Mouse (Mus musculus): Measurements from ENCODE around the gene Itgav.

The Itgav gene

GRCm38 (mm10) chr2:83814009-83814408 lies 89.8 kb downstream of the Itgav start:
- no peak for DNase-seq (ENCODE audit: low spot score)

GRCm38 (mm10) chr2:83816147-83816546 lies 92.0 kb downstream of the Itgav start:
- no peak for DNase-seq (ENCODE audit: low spot score)

- no peak for DNase-seq (ENCODE audit: low spot score)
Observed at GRCm38 (mm10) chr2:83825161-83825560, 101.0 kb downstream of the Itgav start.

GRCm38 (mm10) chr2:83828895-83829539 lies 104.8 kb downstream of the Itgav start:
- DNase-seq (ENCODE audit: low spot score): no peak

DNA sequence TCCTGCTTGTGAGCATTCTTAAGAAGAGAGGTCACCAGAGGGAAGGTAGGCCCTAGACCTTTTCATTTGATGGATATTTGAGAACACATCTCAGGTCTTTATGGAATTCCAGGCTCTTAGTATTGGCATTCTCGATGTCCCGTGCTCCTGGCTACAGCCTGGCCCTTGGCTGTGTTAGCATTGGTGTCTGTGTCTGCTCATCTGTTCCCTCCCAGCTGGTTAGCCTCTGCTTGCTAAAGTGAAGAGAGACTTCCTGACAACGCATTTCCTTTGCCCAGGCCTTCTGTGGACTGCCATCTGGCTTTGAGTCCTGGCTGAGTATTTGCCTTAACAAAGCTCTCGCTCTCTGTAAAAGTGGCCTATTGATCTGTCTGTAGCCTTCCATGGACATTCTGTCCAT lies 108.7 kb downstream of the Itgav start:
- DNase-seq (ENCODE audit: low spot score): no peak

- no peak for DNase-seq (ENCODE audit: low spot score)
Observed at GRCm38 (mm10) chr2:83835313-83836070, 111.3 kb downstream of the Itgav start.

GRCm38 (mm10) chr2:83848495-83848894 lies 124.3 kb downstream of the Itgav start:
- no peak for DNase-seq (ENCODE audit: low spot score)

DNA sequence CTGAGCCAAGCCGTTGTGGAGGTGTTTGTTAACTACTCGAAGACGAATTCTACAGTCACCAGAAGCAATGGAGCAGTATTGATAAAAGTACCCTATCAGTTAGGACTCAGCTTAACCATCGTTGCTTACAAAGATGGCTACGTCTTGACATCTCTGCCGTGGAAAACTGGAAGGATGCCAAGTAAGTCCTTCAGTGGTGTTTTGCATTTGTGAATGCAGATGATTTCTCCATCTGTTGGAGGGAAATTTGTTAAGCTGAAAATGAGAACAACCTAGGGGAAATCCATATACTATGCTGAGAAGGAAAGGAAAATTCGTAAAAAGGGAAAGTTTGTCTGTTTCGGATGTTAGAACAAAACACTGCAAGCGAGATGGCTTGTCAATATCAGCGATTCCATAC lies 129.2 kb downstream of the Itgav start:
- DNase-seq (ENCODE audit: low spot score): no peak

- no peak for DNase-seq (ENCODE audit: low spot score)
Observed at GRCm38 (mm10) chr2:83856236-83856635, 132.0 kb downstream of the Itgav start.

Data from embryo, embryonic 10 days (tissue).